Mouse (Mus musculus): ENCODE measurements at regions not wholly inside any gene's neighbourhood (a gene's known extent, or its start where the extent isn't known, plus 50 kb on each side); places are given as distances from the start of the nearest gene placed in this dataset.

DNA sequence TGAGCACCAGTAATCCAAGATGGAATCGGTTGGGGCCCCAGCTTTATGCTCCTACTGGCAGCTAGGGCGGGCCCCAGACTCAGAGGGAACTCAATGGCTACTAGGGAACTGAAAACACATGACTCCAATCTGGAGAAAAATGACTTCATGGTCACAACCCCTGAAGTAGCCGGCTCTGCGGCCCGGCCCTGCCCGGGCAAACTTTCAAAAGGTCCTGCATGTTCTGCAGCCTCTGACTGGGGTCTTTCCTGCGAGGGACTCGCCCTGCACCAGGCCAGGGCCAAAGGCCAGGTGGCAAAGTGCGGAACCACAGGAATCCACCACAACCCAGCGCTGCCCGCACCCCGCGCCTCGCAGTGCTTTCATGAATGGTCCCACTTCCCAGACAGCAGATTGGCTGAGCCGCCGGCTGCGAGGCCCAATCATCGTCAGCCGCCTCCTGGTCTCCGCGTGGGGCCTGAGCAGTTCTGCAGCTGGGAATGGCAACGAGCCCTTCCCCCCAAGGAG lies 91.0 kb upstream of the Ccnd1 start:
- TF ChIP-seq POLR2A (IDR thresholded peaks at IDR 0.05; ENCODE audit: extremely low read depth, insufficient read depth, low read length): no peak
- TF ChIP-seq CTCF (IDR thresholded peaks at IDR 0.05; ENCODE audit: low read depth, low read length): no peak

All from liver, adult 2 months (tissue).